Mouse (Mus musculus): ENCODE data around the gene Tmem273. TPM values are rescaled to one million over a fixed set of nuclear protein-coding genes. Genes with fewer than 3 reads are reported as not detected.

Tmem273 gene
- polyA plus RNA-seq, 1 experiment from 2014 or later = 0.19 TPM

- no peak overlapping the region for H3K27ac ChIP-seq (ENCODE audit: low read length)
- ATAC-seq = no peak
- H3K4me1 ChIP-seq (replicated peaks; ENCODE audit: control insufficient read depth, insufficient read depth, low read length) = peaks cover 4% of the 10 kb centered on the region; the same call in 1 of the 2 replicates
- no peaks in the 10 kb centered on the region for H3K27me3 ChIP-seq (replicated peaks; ENCODE audit: control insufficient read depth, insufficient read depth, low read length)
- no peak overlapping the region for H3K9ac ChIP-seq (replicated peaks; ENCODE audit: low read depth, low read length)
- H3K4me2 ChIP-seq (ENCODE audit: low read length) = no peak overlapping the region
- H3K4me3 ChIP-seq (replicated peaks; ENCODE audit: low read length) = no peak overlapping the region
- H3K36me3 ChIP-seq (ENCODE audit: control insufficient read depth, insufficient read depth) = no peaks in the 10 kb centered on the region
- 89% methylated on average over 3 of the region's 3 CpGs for WGBS
- no peaks in the 10 kb centered on the region for H3K9me3 ChIP-seq (ENCODE audit: control insufficient read depth, low read length)
These were observed 38.1 kb downstream of the Tmem273 start for GRCm38 (mm10) chr14:32823861-32824260.

- no peaks in the 10 kb centered on the region for H3K9me3 ChIP-seq (ENCODE audit: control insufficient read depth, low read length)
- peaks cover 4% of the 10 kb centered on the region; the same call in 1 of the 2 replicates for H3K4me1 ChIP-seq (replicated peaks; ENCODE audit: control insufficient read depth, insufficient read depth, low read length)
- H3K27ac ChIP-seq (ENCODE audit: low read length) = no peak overlapping the region
- no peak for ATAC-seq
- 73% methylated on average over 14 of the region's 14 CpGs for WGBS
- H3K9ac ChIP-seq (replicated peaks; ENCODE audit: low read depth, low read length) = no peak overlapping the region
- H3K27me3 ChIP-seq (replicated peaks; ENCODE audit: control insufficient read depth, insufficient read depth, low read length) = no peaks in the 10 kb centered on the region
- H3K36me3 ChIP-seq (ENCODE audit: control insufficient read depth, insufficient read depth) = no peaks in the 10 kb centered on the region
- no peak overlapping the region for H3K4me3 ChIP-seq (replicated peaks; ENCODE audit: low read length)
- H3K4me2 ChIP-seq (ENCODE audit: low read length) = no peak overlapping the region
These were observed 38.7 kb downstream of the Tmem273 start for GRCm38 (mm10) chr14:32824267-32825150.

GRCm38 (mm10) chr14:32825426-32826032, 39.8 kb downstream of the Tmem273 start:
- Histone ChIP-seq H3K27ac (ENCODE audit: low read length) (no peak overlapping the region), H3K9me3 (ENCODE audit: control insufficient read depth, low read length) (no peaks in the 10 kb centered on the region), H3K27me3 (replicated peaks; ENCODE audit: control insufficient read depth, insufficient read depth, low read length) (no peaks in the 10 kb centered on the region), H3K4me2 (ENCODE audit: low read length) (0 out of 2 replicates have a peak overlapping the region, but pooled peaks have one; percentile 20), H3K9ac (replicated peaks; ENCODE audit: low read depth, low read length) (no peak overlapping the region), H3K36me3 (ENCODE audit: control insufficient read depth, insufficient read depth) (no peaks in the 10 kb centered on the region), H3K4me1 (replicated peaks; ENCODE audit: control insufficient read depth, insufficient read depth, low read length) (peaks cover 4% of the 10 kb centered on the region; the same call in 1 of the 2 replicates), H3K4me3 (replicated peaks; ENCODE audit: low read length) (no peak overlapping the region)
- 8% methylated on average over 11 of the region's 11 CpGs for WGBS
- ATAC-seq = peak; percentile 26; the same call in 1 of the 2 replicates

- Histone ChIP-seq H3K4me2 (ENCODE audit: low read length) (no peak overlapping the region), H3K4me1 (replicated peaks; ENCODE audit: control insufficient read depth, insufficient read depth, low read length) (peaks cover 4% of the 10 kb centered on the region; the same call in 1 of the 2 replicates), H3K4me3 (replicated peaks; ENCODE audit: low read length) (no peak overlapping the region), H3K27ac (ENCODE audit: low read length) (no peak overlapping the region), H3K9me3 (ENCODE audit: control insufficient read depth, low read length) (no peaks in the 10 kb centered on the region), H3K9ac (replicated peaks; ENCODE audit: low read depth, low read length) (no peak overlapping the region), H3K36me3 (ENCODE audit: control insufficient read depth, insufficient read depth) (no peaks in the 10 kb centered on the region), H3K27me3 (replicated peaks; ENCODE audit: control insufficient read depth, insufficient read depth, low read length) (no peaks in the 10 kb centered on the region)
- WGBS = 71% methylated on average over 4 of the region's 4 CpGs
- ATAC-seq = no peak
These were observed 41.4 kb downstream of the Tmem273 start for GRCm38 (mm10) chr14:32827165-32827564.

- 49% methylated on average over 6 of the region's 6 CpGs for WGBS
These were observed 42.4 kb downstream of the Tmem273 start for GRCm38 (mm10) chr14:32827994-32828650.

GRCm38 (mm10) chr14:32833847-32834246, 48.1 kb downstream of the Tmem273 start, which contains the start of gene Fam170b:
TSS of gene Fam170b (plus strand) at chr14:32833962.
- WGBS = 84% methylated on average over 8 of the region's 8 CpGs

More at GRCm38 (mm10) chr14:32827994-32828650, 42.4 kb downstream of the Tmem273 start:
- H3K9me3 ChIP-seq (ENCODE audit: control insufficient read depth, low read length) = no peaks in the 10 kb centered on the region
- ATAC-seq = no peak
- H3K4me1 ChIP-seq (replicated peaks; ENCODE audit: control insufficient read depth, insufficient read depth, low read length) = peaks cover 4% of the 10 kb centered on the region; the same call in 1 of the 2 replicates
- H3K36me3 ChIP-seq (ENCODE audit: control insufficient read depth, insufficient read depth) = no peaks in the 10 kb centered on the region
- H3K4me3 ChIP-seq (replicated peaks; ENCODE audit: low read length) = no peak overlapping the region
- H3K27ac ChIP-seq (ENCODE audit: low read length) = no peak overlapping the region
- H3K27me3 ChIP-seq (replicated peaks; ENCODE audit: control insufficient read depth, insufficient read depth, low read length) = no peaks in the 10 kb centered on the region
- no peak overlapping the region for H3K4me2 ChIP-seq (ENCODE audit: low read length)
- no peak overlapping the region for H3K9ac ChIP-seq (replicated peaks; ENCODE audit: low read depth, low read length)

GRCm38 (mm10) chr14:32835181-32835580, 49.4 kb downstream of the Tmem273 start:
- WGBS = 94% methylated on average over 14 of the region's 14 CpGs
- Histone ChIP-seq H3K4me3 (replicated peaks; ENCODE audit: low read length) (no peak overlapping the region), H3K27me3 (replicated peaks; ENCODE audit: control insufficient read depth, insufficient read depth, low read length) (no peaks in the 10 kb centered on the region), H3K9ac (replicated peaks; ENCODE audit: low read depth, low read length) (no peak overlapping the region), H3K9me3 (ENCODE audit: control insufficient read depth, low read length) (no peaks in the 10 kb centered on the region), H3K4me2 (ENCODE audit: low read length) (no peak overlapping the region), H3K27ac (ENCODE audit: low read length) (no peak overlapping the region), H3K4me1 (replicated peaks; ENCODE audit: control insufficient read depth, insufficient read depth, low read length) (no peaks in the 10 kb centered on the region), H3K36me3 (ENCODE audit: control insufficient read depth, insufficient read depth) (no peaks in the 10 kb centered on the region)
- ATAC-seq = no peak

More at GRCm38 (mm10) chr14:32833847-32834246, 48.1 kb downstream of the Tmem273 start, which contains the start of gene Fam170b:
- no peak for ATAC-seq
- Histone ChIP-seq H3K36me3 (ENCODE audit: control insufficient read depth, insufficient read depth) (no peaks in the 10 kb centered on the region), H3K4me3 (replicated peaks; ENCODE audit: low read length) (no peak within 1 kb of the TSS), H3K9ac (replicated peaks; ENCODE audit: low read depth, low read length) (no peak within 1 kb of the TSS), H3K27me3 (replicated peaks; ENCODE audit: control insufficient read depth, insufficient read depth, low read length) (no peaks in the 10 kb centered on the region), H3K9me3 (ENCODE audit: control insufficient read depth, low read length) (no peaks in the 10 kb centered on the region), H3K4me1 (replicated peaks; ENCODE audit: control insufficient read depth, insufficient read depth, low read length) (no peaks in the 10 kb centered on the region), H3K27ac (ENCODE audit: low read length) (no peak within 1 kb of the TSS), H3K4me2 (ENCODE audit: low read length) (no peak within 1 kb of the TSS)

GRCm38 (mm10) chr14:32835596-32835995, 49.8 kb downstream of the Tmem273 start:
- no peak overlapping the region for H3K9ac ChIP-seq (replicated peaks; ENCODE audit: low read depth, low read length)
- H3K27me3 ChIP-seq (replicated peaks; ENCODE audit: control insufficient read depth, insufficient read depth, low read length) = no peaks in the 10 kb centered on the region
- no peaks in the 10 kb centered on the region for H3K4me1 ChIP-seq (replicated peaks; ENCODE audit: control insufficient read depth, insufficient read depth, low read length)
- H3K9me3 ChIP-seq (ENCODE audit: control insufficient read depth, low read length) = no peaks in the 10 kb centered on the region
- H3K4me2 ChIP-seq (ENCODE audit: low read length) = no peak overlapping the region
- H3K27ac ChIP-seq (ENCODE audit: low read length) = no peak overlapping the region
- WGBS = 86% methylated on average over 14 of the region's 14 CpGs
- H3K4me3 ChIP-seq (replicated peaks; ENCODE audit: low read length) = no peak overlapping the region
- H3K36me3 ChIP-seq (ENCODE audit: control insufficient read depth, insufficient read depth) = no peaks in the 10 kb centered on the region
- no peak for ATAC-seq

- ATAC-seq = no peak
- no peak overlapping the region for H3K4me3 ChIP-seq (replicated peaks; ENCODE audit: low read length)
- H3K4me1 ChIP-seq (replicated peaks; ENCODE audit: control insufficient read depth, insufficient read depth, low read length) = no peaks in the 10 kb centered on the region
- H3K36me3 ChIP-seq (ENCODE audit: control insufficient read depth, insufficient read depth) = no peaks in the 10 kb centered on the region
- H3K9me3 ChIP-seq (ENCODE audit: control insufficient read depth, low read length) = no peaks in the 10 kb centered on the region
- H3K27ac ChIP-seq (ENCODE audit: low read length) = no peak overlapping the region
- H3K4me2 ChIP-seq (ENCODE audit: low read length) = no peak overlapping the region
- no peak overlapping the region for H3K9ac ChIP-seq (replicated peaks; ENCODE audit: low read depth, low read length)
- no peaks in the 10 kb centered on the region for H3K27me3 ChIP-seq (replicated peaks; ENCODE audit: control insufficient read depth, insufficient read depth, low read length)
- WGBS = 90% methylated on average over 11 of the region's 11 CpGs
These were observed 50.4 kb downstream of the Tmem273 start for GRCm38 (mm10) chr14:32836191-32836590.

Measured in forebrain, embryonic 16.5 days (tissue).